Comparison of ENCODE assay signal across 12 mouse cellular contexts in genomic region chr7:26783163-26783562, GRCm38 (mm10). TPM values are rescaled to one million over a fixed set of nuclear protein-coding genes. Genes with fewer than 3 reads are reported as not detected.
DNase-seq lines count a peak whose midpoint lies in the region; ATAC-seq and TF ChIP-seq lines count a peak whose summit lies in the region.
"Had no signal": no experiment of that assay in that cellular context is flagged by ENCODE, and none has a peak within 500 bp of the region (broad histone marks: within the 10 kb centered on the region; RNA-seq: fewer than 3 reads in every experiment).

No protein-coding gene starts in this region.

- no peak overlapping the region for H3K4me2 ChIP-seq in hindbrain, postnatal 0 days (ENCODE audit: low read depth, low read length)
- H3K4me2 ChIP-seq in forebrain, embryonic 15.5 days (replicated peaks): no peak overlapping the region

- no peak for TF ChIP-seq CTCF in hindbrain, postnatal 0 days (IDR thresholded peaks at IDR 0.05; ENCODE audit: low read depth)
- TF ChIP-seq CTCF in left cerebral cortex, adult 2 months (IDR thresholded peaks at IDR 0.05): no peak

- peak; percentile 67 for ATAC-seq in hindbrain, postnatal 0 days
- ATAC-seq in forebrain, embryonic 15.5 days (replicated peaks): no peak

- H3K9me3 ChIP-seq in hindbrain, postnatal 0 days (ENCODE audit: low read length): no peaks in the 10 kb centered on the region
- no peaks in the 10 kb centered on the region for H3K9me3 ChIP-seq in hindbrain, embryonic 10.5 days
- no peaks in the 10 kb centered on the region for H3K9me3 ChIP-seq in forebrain, embryonic 15.5 days
- H3K9me3 ChIP-seq: G1E had no signal

- no peak overlapping the region for H3K9ac ChIP-seq in hindbrain, postnatal 0 days (replicated peaks; ENCODE audit: low read length)
- H3K9ac ChIP-seq in forebrain, embryonic 15.5 days (replicated peaks): no peak overlapping the region

- no peaks in the 10 kb centered on the region for H3K27me3 ChIP-seq in hindbrain, postnatal 0 days (ENCODE audit: insufficient read depth, low read length)
- H3K27me3 ChIP-seq in hindbrain, embryonic 10.5 days (ENCODE audit: insufficient read depth, poor library complexity, severe bottlenecking): no peaks in the 10 kb centered on the region
- H3K27me3 ChIP-seq in forebrain, embryonic 15.5 days: no peaks in the 10 kb centered on the region

- peak; percentile 37 for DNase-seq in hindbrain, postnatal 0 days (ENCODE audit: low spot score)
- DNase-seq in hindbrain, embryonic 10.5 days (ENCODE audit: low spot score): no peak
- DNase-seq in ovary, adult 18-20 months (ENCODE audit: low spot score): peak; percentile 49
- DNase-seq in ovary, postnatal 10 days (ENCODE audit: low spot score): no peak
- DNase-seq in cerebellum, adult 9-11 months: peak; percentile 10
- DNase-seq in urinary bladder, postnatal 10 days (ENCODE audit: low spot score): peak; percentile 19
- no peak for DNase-seq in left cerebral cortex, adult 2 months (ENCODE audit: extremely low spot score in 1 of 2, low spot score in 2 of 2)

- intact Hi-C loops in left cerebral cortex, adult 2 months (cut with DNase I): no loop called here

- H3K36me3 ChIP-seq in hindbrain, postnatal 0 days (ENCODE audit: insufficient read depth, low read length): no peaks in the 10 kb centered on the region
- H3K36me3 ChIP-seq in hindbrain, embryonic 10.5 days: no peaks in the 10 kb centered on the region
- H3K36me3 ChIP-seq in forebrain, embryonic 15.5 days: no peaks in the 10 kb centered on the region
- H3K36me3 ChIP-seq: G1E had no signal

- no peak overlapping the region for H3K27ac ChIP-seq in hindbrain, postnatal 0 days
- H3K27ac ChIP-seq in hindbrain, embryonic 10.5 days: no peak overlapping the region
- H3K27ac ChIP-seq in left cerebral cortex, adult 2 months: no peak overlapping the region
- H3K27ac ChIP-seq in forebrain, embryonic 15.5 days (replicated peaks): no peak overlapping the region

- WGBS in hindbrain, postnatal 0 days: 48% methylated on average over 5 of the region's 5 CpGs
- WGBS in hindbrain, embryonic 10.5 days: 82% methylated on average over 5 of the region's 5 CpGs
- 69% methylated on average over 5 of the region's 5 CpGs for WGBS in forebrain, embryonic 15.5 days

- H3K4me3 ChIP-seq in hindbrain, postnatal 0 days (ENCODE audit: low read length): no peak overlapping the region
- H3K4me3 ChIP-seq in hindbrain, embryonic 10.5 days: no peak overlapping the region
- H3K4me3 ChIP-seq in left cerebral cortex, adult 2 months: no peak overlapping the region
- no peak overlapping the region for H3K4me3 ChIP-seq in forebrain, embryonic 15.5 days

- H3K4me1 ChIP-seq in hindbrain, postnatal 0 days (ENCODE audit: insufficient read depth, low read length): no peaks in the 10 kb centered on the region
- H3K4me1 ChIP-seq in hindbrain, embryonic 10.5 days (replicated peaks): peaks cover 8% of the 10 kb centered on the region
- 0 out of 2 replicates have a peak, but pooled peaks cover 3% of the 10 kb centered on the region for H3K4me1 ChIP-seq in forebrain, embryonic 15.5 days

RNA-seq across cellular contexts. Expression of gene Cyp2g1, which starts 25.5 kb away (rescaled TPM):
- total RNA-seq in hindbrain, postnatal 0 days (2014; rRNA removed): not detected in 2 replicates
- 0.08 TPM in 1 of 2 replicates, not detected in the other for polyA plus RNA-seq in hindbrain, postnatal 0 days (2015; fragmentation: Nextera tagmentation; extraction: Ambion mirVana)
- polyA plus RNA-seq in hindbrain, embryonic 10.5 days (2016; fragmentation: Nextera tagmentation; extraction: Ambion mirVana): not detected in 2 replicates
- total RNA-seq in left cerebral cortex, adult 2 months (2021): not detected
- not detected in 2 replicates for polyA plus RNA-seq in forebrain, embryonic 15.5 days (2015; fragmentation: Nextera tagmentation; extraction: Ambion mirVana)
- total RNA-seq: G1E; left cerebral cortex, adult 18-20 months had no signal
- polyA plus RNA-seq: G1E; heart, embryonic 14.5 days; liver, embryonic 16.5 days had no signal

RNA-seq across cellular contexts. Expression of gene Cyp2b19, which starts 26.2 kb away (rescaled TPM):
- not detected in 2 replicates for total RNA-seq in hindbrain, postnatal 0 days (2014; rRNA removed)
- polyA plus RNA-seq in hindbrain, postnatal 0 days (2015; fragmentation: Nextera tagmentation; extraction: Ambion mirVana): 0.23 and 0.71 TPM in 2 replicates
- 0.07 TPM in 1 of 2 replicates, not detected in the other for polyA plus RNA-seq in hindbrain, embryonic 10.5 days (2016; fragmentation: Nextera tagmentation; extraction: Ambion mirVana)
- total RNA-seq in left cerebral cortex, adult 2 months (2021): not detected
- polyA plus RNA-seq in forebrain, embryonic 15.5 days (2015; fragmentation: Nextera tagmentation; extraction: Ambion mirVana): 0.14 and 0.19 TPM in 2 replicates
- total RNA-seq: left cerebral cortex, adult 18-20 months had no signal
- polyA plus RNA-seq: G1E; heart, embryonic 14.5 days; liver, embryonic 16.5 days had no signal

RNA-seq across cellular contexts. Expression of gene Cyp2a5, which starts 51.9 kb away (rescaled TPM):
- total RNA-seq in hindbrain, postnatal 0 days (2014; rRNA removed): 0.10 and 2.0 TPM in 2 replicates
- polyA plus RNA-seq in hindbrain, postnatal 0 days (2015; fragmentation: Nextera tagmentation; extraction: Ambion mirVana): 0.23 and 0.49 TPM in 2 replicates
- polyA plus RNA-seq in hindbrain, embryonic 10.5 days (2016; fragmentation: Nextera tagmentation; extraction: Ambion mirVana): not detected in 2 replicates
- not detected for total RNA-seq in left cerebral cortex, adult 2 months (2021)
- polyA plus RNA-seq in forebrain, embryonic 15.5 days (2015; fragmentation: Nextera tagmentation; extraction: Ambion mirVana): 0.23 TPM in 1 of 2 replicates, not detected in the other
- total RNA-seq: G1E had no signal
- polyA plus RNA-seq: G1E; heart, embryonic 14.5 days had no signal

Comparison
In these comparisons a context has a peak if more than half of its experiments do, and no peak if none do; other contexts are left out.
1. DNase-seq: peak in hindbrain, postnatal 0 days (single experiment), ovary, adult 18-20 months (single experiment), cerebellum, adult 9-11 months (single experiment) and urinary bladder, postnatal 10 days (single experiment); none in hindbrain, embryonic 10.5 days (single experiment), ovary, postnatal 10 days (single experiment) and left cerebral cortex, adult 2 months (0 of 2).